Mouse (Mus musculus): ENCODE measurements around the gene Hipk1.
"Not testable (repeated sequence)": the region's sequence is repeated elsewhere in the genome, so short reads cannot be mapped to it uniquely, and the experiment has no call there.

Hipk1 gene

GRCm38 (mm10) chr3:103792111-103792406 lies 696 bp upstream of the Hipk1 start:
- DNase-seq, result not testable (repeated sequence)

- DNase-seq, result peak; percentile 54 to 69
These were observed 817 bp downstream of the Hipk1 start for GRCm38 (mm10) chr3:103790346-103791145.

- peak; percentile 37 to 40 for DNase-seq
These were observed 1.4 kb downstream of the Hipk1 start for GRCm38 (mm10) chr3:103789891-103790345.

- DNase-seq, result no peak
These were observed 2.3 kb downstream of the Hipk1 start for GRCm38 (mm10) chr3:103789096-103789495.

- DNase-seq, result no peak
These were observed 4.1 kb downstream of the Hipk1 start for GRCm38 (mm10) chr3:103787225-103787624.

GRCm38 (mm10) chr3:103782844-103783609 lies 8.3 kb downstream of the Hipk1 start:
- DNase-seq, result no peak

- DNase-seq, result no peak
These were observed 10.6 kb downstream of the Hipk1 start for GRCm38 (mm10) chr3:103780777-103781176.

GRCm38 (mm10) chr3:103780271-103780670 lies 11.1 kb downstream of the Hipk1 start:
- DNase-seq, result peak in 1 of 2 experiments; percentile 28

GRCm38 (mm10) chr3:103779183-103779582 lies 12.2 kb downstream of the Hipk1 start:
- peak in 1 of 2 experiments; percentile 13 for DNase-seq

GRCm38 (mm10) chr3:103778660-103779059 lies 12.7 kb downstream of the Hipk1 start:
- peak in 1 of 2 experiments; percentile 8 for DNase-seq

GRCm38 (mm10) chr3:103777940-103778339 lies 13.4 kb downstream of the Hipk1 start:
- DNase-seq, result peak; percentile 67 to 75

GRCm38 (mm10) chr3:103774009-103774408 lies 17.4 kb downstream of the Hipk1 start:
- DNase-seq, result peak; percentile 64 to 80

- peak; percentile 49 to 52 for DNase-seq
These were observed 17.9 kb downstream of the Hipk1 start for GRCm38 (mm10) chr3:103773508-103773907.

GRCm38 (mm10) chr3:103772846-103773245 lies 18.5 kb downstream of the Hipk1 start:
- no peak for DNase-seq

GRCm38 (mm10) chr3:103771531-103772130 lies 19.7 kb downstream of the Hipk1 start:
- no peak for DNase-seq

GRCm38 (mm10) chr3:103766789-103767188 lies 24.6 kb downstream of the Hipk1 start:
- no peak for DNase-seq

GRCm38 (mm10) chr3:103759261-103759970 lies 31.9 kb downstream of the Hipk1 start:
- DNase-seq, result no peak

GRCm38 (mm10) chr3:103758456-103758855 lies 32.9 kb downstream of the Hipk1 start:
- DNase-seq, result no peak

GRCm38 (mm10) chr3:103756920-103757319 lies 34.4 kb downstream of the Hipk1 start:
- no peak for DNase-seq

- no peak for DNase-seq
These were observed 36.0 kb downstream of the Hipk1 start for GRCm38 (mm10) chr3:103755351-103755750.

GRCm38 (mm10) chr3:103751558-103751957 lies 39.8 kb downstream of the Hipk1 start:
- no peak for DNase-seq

- no peak for DNase-seq
These were observed 44.7 kb downstream of the Hipk1 start for GRCm38 (mm10) chr3:103746711-103747110.
